Mouse (Mus musculus) urinary bladder, adult 2 months (tissue): ENCODE data around the gene Hcrtr2. TPM values are rescaled to one million over a fixed set of nuclear protein-coding genes. Genes with fewer than 3 reads are reported as not detected.

ENCODE experiments used
- DNase-seq: peaks from one replicate; pipeline ENCODE4 v3.0.0; 2022; ENCODE audit warnings: low spot score
- polyA plus RNA-seq: library from polyadenylated mRNA; depleted of rRNA; stranded (reverse); fragments of >200 nt; gene quantifications from 2 replicates; pipeline ENCODE4 v1.2.3, GENCODE M21; 2012; rRNA removed

Hcrtr2 gene
- 0.07 and 0.10 TPM in 2 replicates for polyA plus RNA-seq

DNA sequence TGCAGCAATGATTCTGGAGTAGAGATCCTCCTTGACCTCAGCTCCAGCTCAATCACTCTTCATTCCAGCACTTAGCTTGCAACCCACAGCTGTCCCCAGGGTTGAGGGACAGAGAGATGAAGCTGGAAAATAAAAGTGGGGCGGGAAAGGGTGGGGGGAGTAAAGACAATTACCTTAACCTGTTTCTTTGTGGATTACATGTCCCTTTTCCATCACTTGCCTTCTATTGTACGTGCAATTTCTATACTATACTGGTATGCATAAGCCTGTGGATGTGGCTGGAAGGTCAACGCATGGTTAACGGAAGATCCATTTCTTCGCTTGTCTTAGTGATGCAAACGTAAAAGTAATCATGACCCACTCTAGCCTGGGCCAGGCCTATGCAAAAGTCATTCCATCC lies at the start of gene Hcrtr2:
Hcrtr2 (minus strand) TSS at position 101 of the 400 bp plus-strand sequence.
- no peak for DNase-seq

DNA sequence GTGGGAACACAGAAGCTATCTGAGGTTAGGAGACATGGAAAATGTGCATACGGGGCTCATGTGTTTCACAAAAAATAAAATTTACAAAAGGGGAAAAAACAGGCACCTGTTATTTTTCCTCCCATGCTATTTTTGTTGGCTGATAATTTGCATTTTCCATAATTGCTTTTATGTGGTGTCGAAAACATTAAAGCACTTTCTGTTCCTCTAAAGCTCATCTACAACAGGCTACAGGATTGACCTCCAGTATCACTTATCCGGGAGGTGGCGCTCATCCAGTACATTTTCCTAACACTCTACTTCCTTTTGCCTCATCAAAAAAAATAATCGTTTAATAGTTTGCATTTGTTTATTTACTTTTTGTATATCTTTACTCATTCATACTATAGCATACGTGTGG lies 41.2 kb upstream of the Hcrtr2 start:
- DNase-seq: no peak

DNA sequence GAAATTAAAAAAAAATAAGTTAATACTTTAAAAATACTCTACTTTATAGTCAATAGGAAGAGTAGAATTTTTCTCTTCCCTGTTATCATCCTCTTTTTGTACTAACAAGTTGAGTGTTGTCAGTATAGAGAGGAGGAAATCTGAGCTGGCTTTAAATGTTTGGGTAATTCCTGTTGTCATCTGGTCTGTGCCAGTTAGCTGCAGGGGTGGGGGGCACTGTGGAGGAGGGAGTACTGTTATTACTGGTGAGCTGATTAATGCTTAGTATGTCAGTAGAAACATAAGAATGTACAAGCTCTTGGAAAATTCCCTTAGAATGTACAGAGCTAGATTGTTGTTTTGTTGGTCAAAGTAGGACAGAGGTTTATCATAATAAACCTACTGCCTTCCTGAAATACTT lies 36.7 kb upstream of the Hcrtr2 start:
- no peak for DNase-seq

GRCm38 (mm10) chr9:76352346-76352745 lies 28.7 kb upstream of the Hcrtr2 start:
- DNase-seq: no peak

DNA sequence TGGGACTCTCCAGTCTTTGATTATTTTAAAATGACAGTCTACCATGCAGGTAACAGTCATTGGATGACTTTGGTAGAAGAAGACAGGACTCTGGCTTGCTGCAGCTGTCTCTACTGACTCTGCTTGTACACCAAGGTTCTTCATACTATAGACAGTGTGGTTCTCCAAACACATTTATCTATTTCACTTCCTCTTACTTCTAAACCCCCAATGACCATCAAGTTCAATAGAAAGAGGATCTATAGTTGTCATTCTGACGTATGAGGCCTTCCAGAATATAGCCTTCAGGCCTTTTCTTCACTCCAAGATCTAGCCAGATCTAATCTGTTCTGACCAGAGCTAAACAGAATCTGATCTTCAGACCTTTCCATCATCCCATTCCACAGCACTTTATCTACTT lies 23.6 kb upstream of the Hcrtr2 start:
- DNase-seq: no peak

GRCm38 (mm10) chr9:76331081-76331480 lies 7.4 kb upstream of the Hcrtr2 start:
- no peak for DNase-seq

GRCm38 (mm10) chr9:76323186-76323701 lies 412 bp downstream of the Hcrtr2 start:
- DNase-seq: no peak

- no peak for DNase-seq
Measured at GRCm38 (mm10) chr9:76322122-76323052, 1.3 kb downstream of the Hcrtr2 start.

DNA sequence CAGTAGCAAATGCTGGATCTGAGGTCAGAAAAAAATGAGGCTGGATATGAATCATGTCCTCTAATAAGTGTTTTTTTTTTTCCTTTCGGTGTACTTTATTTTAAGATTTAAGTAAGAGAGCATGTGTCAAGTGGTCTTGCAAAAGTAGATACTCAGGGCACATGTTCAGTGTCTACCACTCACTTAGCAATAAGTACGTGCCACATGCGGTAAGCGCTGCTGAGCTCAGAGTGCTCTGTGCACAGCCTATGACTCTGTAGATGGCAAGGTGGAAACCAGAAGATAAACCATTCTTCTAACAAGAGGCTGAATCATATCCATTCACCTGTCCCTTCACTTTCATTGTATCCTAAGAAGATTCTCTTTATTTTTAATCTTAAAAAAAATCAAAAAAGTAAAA lies 2.1 kb downstream of the Hcrtr2 start:
- DNase-seq: no peak

- no peak for DNase-seq
Measured at GRCm38 (mm10) chr9:76320755-76321154, 2.9 kb downstream of the Hcrtr2 start.

DNA sequence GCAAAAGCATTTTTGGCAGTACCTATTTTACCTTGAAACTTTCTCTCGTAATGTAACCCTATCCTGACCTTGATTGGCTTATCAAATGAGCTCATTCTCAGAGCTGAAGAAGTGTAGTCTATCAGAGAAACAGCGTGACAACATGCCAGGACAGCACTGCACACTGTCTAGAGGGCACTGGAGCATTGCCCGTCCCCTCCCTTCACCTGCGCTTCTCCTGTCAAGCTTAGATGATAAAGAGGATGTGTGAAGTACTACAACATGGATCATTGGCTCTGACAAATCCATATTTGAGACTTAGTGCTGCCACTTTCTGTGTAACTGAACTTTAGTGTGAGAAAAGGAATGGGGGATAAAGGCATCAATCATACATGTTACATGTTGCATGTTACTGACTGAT lies 5.4 kb downstream of the Hcrtr2 start:
- DNase-seq: no peak

DNA sequence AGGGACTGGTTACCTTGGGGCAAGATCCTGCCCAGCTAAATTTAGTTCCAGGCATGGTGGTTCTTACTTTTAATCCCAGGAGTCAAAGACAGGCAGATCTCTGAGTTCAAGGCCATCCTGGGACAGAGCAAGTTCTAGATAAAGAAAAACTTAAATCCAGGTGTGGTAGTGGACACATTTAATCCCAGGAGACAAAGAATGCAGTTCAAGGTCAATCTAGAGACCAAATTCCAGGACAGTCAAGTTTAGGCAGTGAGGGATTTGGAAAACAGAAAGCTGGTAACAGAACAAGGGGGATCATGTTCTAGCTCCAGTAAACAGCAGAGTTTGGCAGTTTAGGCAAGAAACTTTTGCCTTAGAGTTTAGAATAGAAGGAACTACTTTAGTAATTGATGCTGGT lies 8.6 kb downstream of the Hcrtr2 start:
- DNase-seq: no peak

- DNase-seq: no peak
Measured at GRCm38 (mm10) chr9:76313921-76314320, 9.7 kb downstream of the Hcrtr2 start.

DNA sequence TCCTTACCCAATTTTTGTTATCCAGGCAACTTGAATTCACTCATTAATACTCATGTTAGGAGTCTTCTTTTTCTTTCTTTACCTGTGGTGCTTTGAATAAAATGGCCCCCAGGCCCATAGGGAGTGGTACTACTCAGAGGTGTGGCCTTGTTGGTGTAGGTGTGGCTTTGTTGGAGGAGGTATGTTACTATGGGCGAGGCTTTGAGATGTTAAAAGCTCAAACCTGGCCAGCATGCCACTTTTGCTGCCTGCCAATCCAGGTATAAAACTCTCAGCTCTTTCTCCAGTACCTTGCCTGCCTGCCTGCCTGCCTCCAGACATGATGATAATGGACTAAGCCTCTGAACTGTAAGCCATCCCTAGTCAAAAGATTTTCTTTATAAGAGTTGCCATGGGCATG lies 11.4 kb downstream of the Hcrtr2 start:
- DNase-seq: no peak

GRCm38 (mm10) chr9:76291384-76291783 lies 32.3 kb downstream of the Hcrtr2 start:
- no peak for DNase-seq

GRCm38 (mm10) chr9:76270886-76271285 lies 52.8 kb downstream of the Hcrtr2 start:
- DNase-seq: no peak

DNA sequence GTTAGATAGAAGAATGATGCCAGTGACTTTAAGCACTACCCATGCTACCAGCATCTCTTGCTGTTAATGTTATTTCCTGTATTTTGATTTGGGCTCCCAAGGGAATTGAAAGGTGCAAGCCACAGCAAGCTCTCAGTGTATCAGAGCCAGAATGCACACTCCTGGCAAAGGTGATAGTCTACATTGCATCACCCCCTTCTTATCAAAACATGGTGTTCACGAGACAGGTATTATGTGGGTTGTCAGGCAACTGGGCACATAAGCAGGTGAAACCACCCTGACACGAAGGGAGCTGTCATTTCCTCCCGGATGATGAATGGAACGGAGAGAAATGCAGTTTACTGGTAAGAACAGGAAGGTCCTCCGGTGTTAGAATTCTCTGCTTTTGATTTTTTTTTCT lies 65.9 kb downstream of the Hcrtr2 start:
- DNase-seq: no peak

GRCm38 (mm10) chr9:76252544-76252943 lies 71.1 kb downstream of the Hcrtr2 start:
- DNase-seq: no peak

- DNase-seq: no peak
Measured at GRCm38 (mm10) chr9:76252109-76252508, 71.5 kb downstream of the Hcrtr2 start.

DNA sequence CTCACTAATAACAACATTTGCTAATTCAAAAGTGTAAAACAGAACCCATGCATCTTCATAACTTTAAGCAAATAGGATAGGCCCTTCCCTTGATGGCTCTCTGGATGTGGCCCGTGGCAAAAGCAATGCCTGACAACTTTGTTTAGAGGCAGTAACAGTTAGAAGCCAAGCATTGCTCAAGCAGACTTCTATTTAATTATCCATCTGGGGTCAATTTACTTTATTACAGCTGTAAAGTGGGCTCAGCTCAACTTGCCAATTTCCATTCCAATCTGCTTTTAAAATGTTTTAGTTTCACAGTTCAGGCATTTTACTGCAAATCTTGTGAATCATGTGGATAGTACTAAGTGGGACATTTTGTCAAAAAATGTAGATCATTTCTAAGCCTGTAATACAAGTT lies 81.3 kb downstream of the Hcrtr2 start:
- DNase-seq: no peak

GRCm38 (mm10) chr9:76237946-76238345 lies 85.7 kb downstream of the Hcrtr2 start:
- no peak for DNase-seq

GRCm38 (mm10) chr9:76237243-76237642 lies 86.4 kb downstream of the Hcrtr2 start:
- DNase-seq: no peak

DNA sequence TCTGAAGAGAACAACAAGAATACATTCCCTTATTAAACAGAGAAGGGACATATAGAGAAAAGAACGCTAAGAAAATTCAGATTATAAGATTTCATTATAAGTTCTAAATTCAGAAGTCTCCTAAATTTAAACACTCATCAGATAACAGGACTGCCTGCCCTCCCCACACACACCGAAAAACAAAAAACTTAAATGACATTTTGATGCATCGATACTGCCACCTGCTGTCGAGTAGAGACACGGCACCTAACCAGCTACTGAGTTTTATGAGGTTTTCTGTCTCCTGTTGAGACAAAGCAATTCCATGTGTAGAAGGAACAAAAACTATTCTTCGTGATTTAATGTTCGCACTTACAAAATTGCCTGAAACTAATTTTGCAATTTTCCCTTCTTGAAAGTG lies 87.0 kb downstream of the Hcrtr2 start:
- DNase-seq: no peak
